Mouse (Mus musculus): ENCODE results near the gene Rplp1. TPM values are rescaled to one million over a fixed set of nuclear protein-coding genes. Genes with fewer than 3 reads are reported as not detected.

Gene Rplp1
- polyA plus RNA-seq, 1 experiment from 2014 or later, result 1,035 TPM

Other genes starting within 250 kb of the Rplp1 start
- 72.7 and 85.0 TPM in 2 replicates for gene Kif23, start 32.2 kb upstream of the Rplp1 start, polyA plus RNA-seq (2015; fragmentation: Nextera tagmentation; extraction: Ambion mirVana)
- 0.49 and 0.67 TPM in 2 replicates for gene Paqr5, start 112.3 kb upstream of the Rplp1 start, polyA plus RNA-seq (2015; fragmentation: Nextera tagmentation; extraction: Ambion mirVana)
- gene Glce, start 208.1 kb upstream of the Rplp1 start, polyA plus RNA-seq (2015; fragmentation: Nextera tagmentation; extraction: Ambion mirVana), result 12.5 and 14.9 TPM in 2 replicates